Mouse (Mus musculus): Measurements from ENCODE around the gene Crisp1. TPM values are rescaled to one million over a fixed set of nuclear protein-coding genes. Genes with fewer than 3 reads are reported as not detected.

Gene Crisp1
- total RNA-seq (2021): not detected
- long read RNA-seq, experiment 1: 0 reads
- long read RNA-seq, experiment 2: 0 reads

DNA sequence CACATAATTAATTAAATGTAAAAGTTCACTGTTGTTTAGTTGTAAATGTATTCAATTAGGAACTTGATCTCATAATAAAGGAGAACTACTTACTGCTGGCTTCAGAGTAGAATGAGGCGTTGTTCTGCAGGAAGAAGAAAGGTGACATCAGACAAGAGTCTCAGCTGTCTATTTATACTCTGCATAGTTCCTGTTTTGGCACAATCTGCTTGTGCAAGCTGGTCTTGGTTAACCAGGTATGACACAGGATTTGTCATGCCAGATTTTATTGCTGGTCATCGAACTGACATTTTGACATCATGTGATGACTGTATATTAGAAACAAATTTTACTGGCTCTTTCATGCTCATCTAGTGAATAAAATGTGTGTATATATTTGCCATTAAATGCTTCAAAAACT is at the start of gene Crisp1:
Crisp1 (minus strand) TSS at position 146 of the 400 bp plus-strand sequence.
- DNase-seq (ENCODE audit: low spot score in 2 of 2): no peak

- no peak for DNase-seq (ENCODE audit: low spot score in 2 of 2)
Measured at GRCm38 (mm10) chr17:40342497-40343009, 23.5 kb upstream of the Crisp1 start.

DNA sequence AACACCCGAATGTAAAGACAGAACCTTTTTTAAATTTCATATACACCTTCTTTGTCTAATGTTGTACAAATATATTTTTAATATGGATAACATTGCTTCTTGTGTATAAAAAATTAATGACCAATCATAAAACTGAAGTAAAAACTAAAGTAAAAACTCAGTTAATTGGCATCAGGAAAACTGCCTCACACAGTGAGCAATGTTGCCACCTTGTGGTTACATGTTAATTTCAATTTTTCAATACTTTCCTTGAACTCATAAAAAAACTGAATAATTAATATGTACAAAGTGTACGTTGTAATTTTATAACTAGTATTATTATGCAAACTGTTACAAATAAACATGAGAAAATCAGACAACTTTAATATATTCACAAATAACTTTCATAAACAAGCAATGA is 33.6 kb downstream of the Crisp1 start:
- DNase-seq (ENCODE audit: low spot score in 2 of 2): peak in 1 of 2 experiments; percentile 7

- no peak for DNase-seq (ENCODE audit: low spot score in 2 of 2)
Measured at GRCm38 (mm10) chr17:40275519-40275918, 43.5 kb downstream of the Crisp1 start.

GRCm38 (mm10) chr17:40274906-40275470 is 44.0 kb downstream of the Crisp1 start:
- peak in 1 of 2 experiments; percentile 9 for DNase-seq (ENCODE audit: low spot score in 2 of 2)

- no peak for DNase-seq (ENCODE audit: low spot score in 2 of 2)
Measured at GRCm38 (mm10) chr17:40252487-40252886, 66.5 kb downstream of the Crisp1 start.

Other genes starting within 250 kb of the Crisp1 start
- gene AC192777.2, start 223.8 kb downstream of the Crisp1 start, total RNA-seq (2021): not detected
- gene Pgk2, start 110.6 kb downstream of the Crisp1 start, total RNA-seq (2021): not detected
- not detected for gene Crisp3, start 76.9 kb downstream of the Crisp1 start, total RNA-seq (2021)
- gene Esp8, start 200.8 kb upstream of the Crisp1 start, total RNA-seq (2021): not detected
- gene Esp6, start 242.3 kb upstream of the Crisp1 start, total RNA-seq (2021): not detected

Data from layer of hippocampus, postnatal 14 days (tissue).